9 mouse cellular contexts compared by ENCODE assay signal in the genomic region with DNA sequence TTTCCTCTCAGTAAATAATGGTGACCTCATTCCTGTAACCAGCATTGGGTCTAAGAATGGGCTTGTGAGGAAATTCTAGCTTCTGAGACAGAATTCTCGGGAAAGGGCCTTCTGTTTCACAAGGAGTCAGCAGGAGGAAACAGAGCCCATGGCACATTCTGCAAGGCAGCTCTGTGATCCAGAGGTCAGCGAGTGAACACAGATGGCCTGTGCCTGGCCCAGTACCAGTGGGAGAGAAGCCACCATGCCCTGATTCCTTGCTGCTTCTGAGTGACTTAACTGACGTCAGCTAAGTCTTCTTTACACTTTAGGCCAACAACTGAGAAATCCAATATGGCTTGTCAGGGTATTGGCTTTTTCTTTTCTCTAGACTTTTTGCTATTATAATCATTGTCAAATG.
DNase-seq lines count a peak whose midpoint lies in the region; ATAC-seq and TF ChIP-seq lines count a peak whose summit lies in the region.
"Had no signal": no experiment of that assay in that cellular context is flagged by ENCODE, and none has a peak within 500 bp of the region (broad histone marks: within the 10 kb centered on the region; RNA-seq: fewer than 3 reads in every experiment).

No protein-coding gene starts in this region.

- no peak overlapping the region for H3K9ac ChIP-seq in heart, adult 2 months (ENCODE audit: low read depth, low read length)
- H3K9ac ChIP-seq in limb, embryonic 15.5 days, result no peak overlapping the region
- H3K9ac ChIP-seq: liver, embryonic 13.5 days had no signal

- intact Hi-C loops in heart, adult 2 months (cut with DNase I), result no loop called here

- TF ChIP-seq EP300 in heart, adult 2 months (IDR thresholded peaks at IDR 0.05; ENCODE audit: insufficient read depth, low read depth, low read length), result no peak

- H3K79me2 ChIP-seq in heart, adult 2 months (replicated peaks; ENCODE audit: control insufficient read depth, insufficient read depth, low read length), result no peaks in the 10 kb centered on the region

- ATAC-seq in limb, embryonic 15.5 days (ENCODE audit: insufficient number of reproducible peaks, low FRiP score, low TSS enrichment, low read depth), result no peak

- no peaks in the 10 kb centered on the region for H3K27me3 ChIP-seq in heart, adult 2 months (ENCODE audit: control insufficient read depth, insufficient read depth, low read length)
- H3K27me3 ChIP-seq in heart, embryonic 10.5 days (ENCODE audit: insufficient read depth, poor library complexity, severe bottlenecking), result no peaks in the 10 kb centered on the region
- H3K27me3 ChIP-seq in cerebellum, adult 2 months (ENCODE audit: control insufficient read depth, insufficient read depth, low read length), result no peaks in the 10 kb centered on the region
- no peaks in the 10 kb centered on the region for H3K27me3 ChIP-seq in limb, embryonic 15.5 days
- H3K27me3 ChIP-seq: liver, embryonic 13.5 days had no signal

- no peak for TF ChIP-seq POLR2A in heart, adult 2 months (IDR thresholded peaks at IDR 0.05; ENCODE audit: insufficient read depth, low read depth, low read length)
- no peak for TF ChIP-seq POLR2A in cerebellum, adult 2 months (IDR thresholded peaks at IDR 0.05; ENCODE audit: borderline replicate concordance, insufficient read depth, low read length)

- no peak overlapping the region for H3K4me3 ChIP-seq in heart, adult 2 months
- no peak overlapping the region for H3K4me3 ChIP-seq in heart, embryonic 10.5 days
- no peak overlapping the region for H3K4me3 ChIP-seq in cerebellum, adult 2 months (replicated peaks; ENCODE audit: insufficient read depth, low read depth, low read length)
- H3K4me3 ChIP-seq in limb, embryonic 15.5 days, result no peak overlapping the region
- H3K4me3 ChIP-seq: liver, embryonic 13.5 days had no signal

- H3K9me3 ChIP-seq in heart, embryonic 10.5 days, result no peaks in the 10 kb centered on the region
- H3K9me3 ChIP-seq in limb, embryonic 15.5 days, result no peaks in the 10 kb centered on the region
- H3K9me3 ChIP-seq: liver, embryonic 13.5 days had no signal

- 18% methylated on average over 3 of the region's 3 CpGs for WGBS in heart, adult 2 months
- WGBS in heart, embryonic 10.5 days, result 53% methylated on average over 3 of the region's 3 CpGs
- WGBS in cerebellum, adult 2 months, result under 1% methylated on average over 3 of the region's 3 CpGs
- 41% methylated on average over 3 of the region's 3 CpGs for WGBS in limb, embryonic 15.5 days

- H3K4me1 ChIP-seq in heart, adult 2 months (ENCODE audit: control insufficient read depth, insufficient read depth, low read length), result peaks cover 2% of the 10 kb centered on the region
- H3K4me1 ChIP-seq in heart, embryonic 10.5 days, result no peaks in the 10 kb centered on the region
- H3K4me1 ChIP-seq in cerebellum, adult 2 months (ENCODE audit: control insufficient read depth, insufficient read depth, low read length), result peaks cover 14% of the 10 kb centered on the region; the same call in 1 of the 2 replicates
- H3K4me1 ChIP-seq in limb, embryonic 15.5 days, result peaks cover 9% of the 10 kb centered on the region; the same call in 1 of the 2 replicates
- H3K4me1 ChIP-seq: liver, embryonic 13.5 days had no signal

- no peak overlapping the region for H3K4me2 ChIP-seq in limb, embryonic 15.5 days
- H3K4me2 ChIP-seq: liver, embryonic 13.5 days had no signal

- no peak for TF ChIP-seq CTCF in heart, adult 2 months (IDR thresholded peaks at IDR 0.05)
- no peak for TF ChIP-seq CTCF in cerebellum, adult 2 months (IDR thresholded peaks at IDR 0.05; ENCODE audit: borderline replicate concordance, insufficient read depth, low read depth, low read length)

- no peaks in the 10 kb centered on the region; the same call in 1 of the 2 replicates for H3K36me3 ChIP-seq in heart, adult 2 months (ENCODE audit: control insufficient read depth, insufficient read depth, low read length)
- no peaks in the 10 kb centered on the region for H3K36me3 ChIP-seq in heart, embryonic 10.5 days
- no peaks in the 10 kb centered on the region for H3K36me3 ChIP-seq in limb, embryonic 15.5 days
- H3K36me3 ChIP-seq: liver, embryonic 13.5 days had no signal

- no peak overlapping the region for H3K27ac ChIP-seq in heart, adult 2 months
- no peak overlapping the region; the same call in 1 of the 2 replicates for H3K27ac ChIP-seq in heart, embryonic 10.5 days
- no peak overlapping the region for H3K27ac ChIP-seq in cerebellum, adult 2 months (ENCODE audit: insufficient read depth, low read length)
- H3K27ac ChIP-seq in limb, embryonic 15.5 days, result peak overlapping the region; percentile 23; the same call in 1 of the 2 replicates
- H3K27ac ChIP-seq: liver, embryonic 13.5 days had no signal

- peak; percentile 57 to 67 for DNase-seq in heart, adult 2 months
- DNase-seq in heart, embryonic 10.5 days (ENCODE audit: low spot score), result no peak
- DNase-seq in cerebellum, adult 2 months, result peak; percentile 83 to 88
- DNase-seq in gastrocnemius, postnatal 25 days, result peak; percentile 44
- DNase-seq in thymus, postnatal 4 days, result no peak
- DNase-seq in thymus, postnatal 14 days, result no peak
- no peak for DNase-seq in layer of hippocampus, adult 9-11 months
- DNase-seq: liver, embryonic 13.5 days had no signal

Comparison
In these comparisons a context has a peak if more than half of its experiments do, and no peak if none do; other contexts are left out.
1. DNase-seq: peak in heart, adult 2 months (2 of 2), cerebellum, adult 2 months (2 of 2) and gastrocnemius, postnatal 25 days (single experiment); none in heart, embryonic 10.5 days (single experiment), thymus, postnatal 4 days (single experiment), thymus, postnatal 14 days (single experiment) and layer of hippocampus, adult 9-11 months (single experiment).